Mouse (Mus musculus): ENCODE measurements around the gene Chek2. TPM values are rescaled to one million over a fixed set of nuclear protein-coding genes. Genes with fewer than 3 reads are reported as not detected.
"Not testable (repeated sequence)": the region's sequence is repeated elsewhere in the genome, so short reads cannot be mapped to it uniquely, and the experiment has no call there.

Chek2 gene
- total RNA-seq (2021), result under 1 TPM; 0.76 to 0.80 TPM
- long read RNA-seq, experiment 1, result 0 reads
- long read RNA-seq, experiment 2, result 0 reads

GRCm38 (mm10) chr5:110839678-110840365, at the start of gene Chek2, which contains the start of gene Hscb:
Gene Chek2, plus strand, starts transcription at chr5:110839979.
Gene Hscb, minus strand, starts transcription at chr5:110839777.
- DNase-seq (ENCODE audit: low spot score), result peak; percentile 99

GRCm38 (mm10) chr5:110794363-110794762, 45.4 kb upstream of the Chek2 start:
- DNase-seq (ENCODE audit: low spot score), result no peak

- no peak for DNase-seq (ENCODE audit: low spot score)
Observed at GRCm38 (mm10) chr5:110797696-110798095, 42.1 kb upstream of the Chek2 start.

DNA sequence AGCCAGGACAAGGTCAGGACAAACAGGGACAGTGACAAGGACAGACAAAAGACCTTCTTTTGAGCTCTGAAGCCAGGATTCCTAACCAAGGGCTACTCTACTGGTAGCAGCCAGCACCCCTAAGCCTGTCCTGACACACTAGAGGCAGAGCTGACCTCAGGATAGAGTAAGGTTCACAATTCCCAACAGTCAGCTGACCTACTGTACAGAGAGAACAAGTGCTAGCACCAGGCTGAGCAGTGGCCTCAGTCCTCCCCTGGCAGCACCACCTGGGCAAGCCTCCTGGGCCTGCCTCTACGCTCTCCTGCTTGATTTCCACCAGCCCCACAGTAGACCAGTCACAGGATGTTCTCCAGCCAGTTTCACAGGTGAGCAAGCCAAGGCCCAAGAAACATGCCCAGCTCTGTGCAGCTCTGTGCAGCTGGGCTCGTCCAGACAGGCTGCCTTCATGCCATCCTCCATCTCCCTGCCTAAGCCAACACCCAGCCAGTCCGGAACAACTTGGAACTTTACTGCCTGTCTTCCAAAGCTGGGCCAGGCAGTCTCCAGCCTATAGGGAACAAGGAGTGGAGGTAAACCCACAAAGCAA, 38.6 kb upstream of the Chek2 start:
- no peak for DNase-seq (ENCODE audit: low spot score)

- DNase-seq (ENCODE audit: low spot score), result peak; percentile 48
Observed at GRCm38 (mm10) chr5:110802186-110802585, 37.6 kb upstream of the Chek2 start.

DNA sequence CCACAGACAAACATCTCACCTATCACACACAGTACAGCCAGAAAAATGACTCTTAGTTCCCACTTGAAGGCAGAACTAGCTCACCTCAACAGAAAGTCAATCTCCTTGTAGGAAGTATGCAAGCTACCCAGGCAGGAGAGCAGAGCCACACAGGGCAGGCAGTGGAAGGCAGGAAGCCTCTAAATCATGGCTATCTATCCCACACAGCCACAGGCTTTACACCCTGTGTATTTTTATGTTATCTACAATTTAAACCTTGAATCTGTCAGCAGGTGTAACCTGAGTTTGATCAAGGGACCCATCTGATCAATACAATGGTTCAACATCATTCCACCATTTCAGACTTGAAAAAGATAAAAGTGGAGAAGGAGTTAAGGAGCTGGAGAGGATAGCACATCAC, 37.0 kb upstream of the Chek2 start:
- no peak for DNase-seq (ENCODE audit: low spot score)

- DNase-seq (ENCODE audit: low spot score), result no peak
Observed at GRCm38 (mm10) chr5:110804012-110804743, 35.6 kb upstream of the Chek2 start.

GRCm38 (mm10) chr5:110806154-110806553, 33.6 kb upstream of the Chek2 start:
- no peak for DNase-seq (ENCODE audit: low spot score)

DNA sequence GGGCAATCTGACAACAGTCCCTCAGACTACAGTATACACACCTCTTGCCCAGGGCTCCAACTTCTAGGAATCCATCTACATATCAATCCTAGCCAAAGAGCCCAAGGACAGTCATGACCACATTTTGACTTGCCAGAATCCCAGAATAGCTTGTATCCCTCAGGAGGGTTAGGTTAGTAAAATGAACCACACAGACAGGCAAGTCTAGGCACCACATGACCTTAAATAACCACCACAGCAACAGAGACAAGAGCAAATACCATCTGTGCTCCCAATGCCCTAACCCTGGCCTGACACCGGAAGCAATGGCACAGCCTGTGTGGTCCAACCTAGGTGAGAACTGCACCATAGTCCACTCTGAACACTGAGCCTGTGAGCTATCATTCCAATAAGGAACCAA, 33.1 kb upstream of the Chek2 start:
- peak; percentile 44 for DNase-seq (ENCODE audit: low spot score)

DNA sequence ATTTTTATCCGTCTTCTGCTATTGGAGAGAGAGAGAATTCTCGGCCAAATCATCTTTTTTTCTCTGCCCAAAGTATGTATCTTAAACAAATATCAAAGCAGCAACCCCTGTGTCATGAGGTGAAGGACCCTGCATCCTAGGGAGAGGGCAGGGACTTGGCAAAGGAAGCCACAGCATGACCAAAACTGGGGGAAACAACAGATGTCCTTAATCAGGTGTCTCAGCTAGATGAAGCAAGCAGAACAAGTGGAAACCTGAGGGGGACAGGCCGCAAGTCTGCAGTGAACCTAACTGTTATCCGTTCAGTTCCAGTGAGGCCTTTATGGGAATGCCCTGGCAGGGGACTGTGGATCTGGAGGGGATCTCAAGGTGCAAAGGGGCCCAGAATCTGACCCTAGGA, 32.3 kb upstream of the Chek2 start:
- no peak for DNase-seq (ENCODE audit: low spot score)

GRCm38 (mm10) chr5:110808061-110808631, 31.6 kb upstream of the Chek2 start:
- peak; percentile 92 for DNase-seq (ENCODE audit: low spot score)

DNA sequence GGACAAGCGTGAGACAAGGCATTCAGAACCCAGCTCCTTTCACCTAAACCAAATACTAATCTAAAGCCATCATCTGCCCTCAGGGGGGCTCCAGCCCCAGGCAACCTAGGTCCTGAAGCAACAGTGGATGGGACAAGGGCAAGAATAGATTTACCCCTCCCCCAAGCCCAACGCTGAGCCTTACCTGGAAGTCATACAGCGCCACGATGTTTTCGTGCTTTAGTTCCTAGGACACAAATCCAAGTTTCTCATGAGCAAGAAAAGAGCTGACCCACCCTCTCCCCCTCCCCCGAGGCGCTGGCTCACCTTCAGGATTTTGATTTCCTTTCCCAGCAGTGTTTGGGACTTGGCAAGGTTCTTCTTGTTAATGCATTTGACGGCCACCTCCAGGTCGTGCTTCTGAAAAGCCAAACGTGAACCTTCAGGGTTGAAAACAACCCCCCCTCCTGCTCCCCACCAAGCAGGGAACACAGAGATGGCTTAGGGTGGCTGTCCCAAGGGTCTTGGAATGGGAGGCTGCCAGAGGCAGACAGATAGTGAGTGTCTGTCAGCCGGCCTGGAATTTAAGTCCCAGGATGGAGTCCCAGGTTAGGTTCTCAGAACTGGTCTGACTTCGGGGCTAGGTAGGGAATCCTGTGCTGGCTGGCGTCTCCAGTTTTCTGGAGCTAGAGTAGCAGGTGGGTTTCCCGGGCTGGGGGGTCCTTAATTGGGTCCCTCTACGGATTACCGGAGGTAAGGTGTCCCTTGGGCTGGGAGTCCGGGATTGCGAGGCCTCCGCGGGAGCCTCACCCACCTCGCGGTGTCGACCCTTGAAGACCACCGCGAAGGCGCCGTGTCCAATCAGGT, 30.7 kb upstream of the Chek2 start:
- DNase-seq (ENCODE audit: low spot score), result peak; percentile 27

DNA sequence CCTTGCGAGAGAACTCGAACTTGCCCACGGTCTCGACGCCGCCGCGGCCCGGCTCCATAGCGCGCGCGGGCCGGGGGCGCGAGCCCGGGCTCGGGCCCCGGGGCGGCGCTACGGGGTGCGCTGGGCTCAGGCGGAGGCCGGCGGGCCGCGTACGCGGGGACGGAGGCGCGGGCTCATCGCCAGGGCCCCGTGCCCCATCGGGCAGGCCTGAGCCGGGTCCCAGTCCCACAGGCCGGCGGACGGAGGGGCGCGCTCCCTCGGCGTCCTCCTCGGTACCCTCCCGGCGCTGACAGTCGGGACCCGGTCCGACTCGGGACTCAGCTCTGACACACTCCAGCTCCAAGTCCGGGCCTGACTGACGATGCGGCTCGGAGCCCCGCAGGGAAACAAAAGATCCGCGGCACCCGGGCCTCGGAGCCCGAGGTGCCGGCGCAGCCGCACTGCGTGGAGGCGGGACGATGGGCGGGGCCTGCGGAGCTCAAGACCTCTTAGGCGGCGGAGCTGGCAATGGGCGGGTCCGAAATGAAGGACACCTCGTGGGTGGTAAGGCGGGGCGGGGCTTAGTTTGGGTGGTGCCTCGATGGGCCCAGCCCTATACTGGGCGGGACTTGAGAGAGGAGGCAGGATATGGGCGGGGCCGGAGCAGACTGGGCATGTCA, 30.0 kb upstream of the Chek2 start, which contains the start of gene Ulk1:
Gene Ulk1, minus strand, starts transcription at position 431 of the 659 bp plus-strand sequence.
- DNase-seq (ENCODE audit: low spot score), result peak; percentile 100

GRCm38 (mm10) chr5:110824421-110824820, 15.4 kb upstream of the Chek2 start:
- no peak for DNase-seq (ENCODE audit: low spot score)

DNA sequence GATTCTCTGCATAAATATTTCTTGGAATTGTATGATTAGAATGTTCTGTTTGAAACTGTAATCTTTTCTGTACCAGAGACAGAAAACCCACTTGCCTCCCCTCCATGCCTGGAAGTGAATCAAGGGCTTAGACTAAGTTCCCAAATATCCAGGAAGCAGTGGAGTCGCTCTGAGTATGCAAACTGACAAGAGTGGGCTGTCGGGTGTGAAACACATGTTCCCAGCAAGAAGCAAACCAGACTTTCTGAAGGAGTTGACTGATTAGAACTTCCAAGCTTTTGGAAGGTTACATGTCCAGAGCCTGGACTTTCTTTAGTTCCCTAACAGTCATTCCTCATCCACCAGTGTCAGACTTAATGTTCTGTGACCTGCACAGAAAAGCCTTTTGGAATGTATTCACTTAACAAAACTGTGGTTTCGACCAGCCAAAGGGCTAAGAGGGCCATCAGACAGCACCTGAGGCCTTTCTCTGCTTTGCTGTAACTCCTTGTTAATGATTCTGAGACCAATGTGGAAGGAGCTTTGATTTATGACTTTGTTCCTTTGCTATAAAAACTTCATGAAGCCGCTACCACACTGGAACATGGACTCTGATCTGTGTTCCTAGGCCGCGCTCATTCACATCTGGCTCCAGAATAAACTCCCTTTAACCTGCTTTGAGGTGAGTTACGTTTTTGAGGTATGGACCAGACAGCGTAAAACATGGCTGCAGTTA, 12.8 kb upstream of the Chek2 start:
- DNase-seq (ENCODE audit: low spot score), result no peak

DNA sequence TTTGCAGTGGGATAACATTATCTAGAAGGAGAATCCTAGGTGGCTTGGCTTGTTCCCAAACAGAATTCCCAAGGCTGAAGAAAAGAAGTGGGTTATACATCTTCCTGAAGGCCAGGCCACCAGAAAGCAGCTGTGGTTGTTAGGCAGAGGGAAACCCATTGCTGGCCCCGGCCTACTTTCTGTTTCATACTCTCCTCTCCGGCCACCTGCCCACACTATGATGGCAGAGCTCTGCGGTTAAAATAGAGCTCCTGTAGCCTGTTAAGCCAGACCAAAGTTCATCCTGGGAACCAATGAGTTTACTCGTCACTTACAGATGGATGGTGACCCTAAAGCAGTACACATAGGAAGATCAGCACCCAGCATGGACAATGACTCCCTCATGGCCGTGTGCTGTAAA, 12.2 kb upstream of the Chek2 start:
- no peak for DNase-seq (ENCODE audit: low spot score)

GRCm38 (mm10) chr5:110831036-110831720, 8.6 kb upstream of the Chek2 start:
- DNase-seq (ENCODE audit: low spot score), result no peak

- DNase-seq (ENCODE audit: low spot score), result peak; percentile 27
Observed at GRCm38 (mm10) chr5:110835959-110836358, 3.8 kb upstream of the Chek2 start.

DNA sequence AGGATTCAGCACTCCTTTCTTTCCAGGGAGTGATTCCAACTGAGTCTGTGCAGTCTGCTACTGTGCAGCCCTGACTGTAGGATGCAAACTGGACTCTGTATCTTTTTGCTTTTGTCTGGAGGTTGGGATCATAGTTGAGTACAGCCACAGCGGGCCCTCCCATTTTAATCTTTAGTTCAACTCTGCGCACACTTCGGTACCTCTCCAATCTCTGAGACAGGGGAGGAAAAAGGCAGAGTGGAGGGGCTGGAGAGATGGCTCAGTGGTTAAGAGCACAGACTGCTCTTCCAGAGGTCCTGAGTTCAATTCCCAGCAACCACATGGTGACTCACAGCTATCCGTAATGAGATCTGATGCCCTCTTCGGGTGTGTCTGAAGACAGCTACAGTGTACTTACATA, 1.8 kb upstream of the Chek2 start:
- not testable (repeated sequence) for DNase-seq (ENCODE audit: low spot score)
